Mouse (Mus musculus) heart, embryonic 13.5 days (tissue): ENCODE results near the gene Brsk1. TPM values are rescaled to one million over a fixed set of nuclear protein-coding genes. Genes with fewer than 3 reads are reported as not detected.

ENCODE experiments used
- ATAC-seq: fragments of 200-750 bp; cut with Nextera tagmentation; 2 replicates; pipeline ENCODE4 v1.8.0; 2017; ENCODE audit warnings: moderate TSS enrichment; ENCODE audit not compliant: insufficient number of reproducible peaks, low FRiP score, low TSS enrichment; ENCODE audit errors: extremely low read depth
- H3K27ac ChIP-seq: fragments of 300-500 bp; sonication (generic); replicated peaks from 2 replicates; pipeline ENCODE4 v1.5.1; 2015; ENCODE audit warnings: moderate library complexity, mild to moderate bottlenecking, inconsistent platforms
- H3K27me3 ChIP-seq: fragments of 300-500 bp; sonication (generic); replicated peaks from 2 replicates; pipeline ENCODE4 v1.6.1; 2015; ENCODE audit warnings: mild to moderate bottlenecking, inconsistent platforms
- H3K36me3 ChIP-seq: fragments of 300-500 bp; sonication (generic); 2 replicates; pipeline ENCODE4 v1.6.1; 2015; ENCODE audit warnings: mild to moderate bottlenecking, inconsistent platforms
- H3K4me1 ChIP-seq: fragments of 300-500 bp; sonication (generic); 2 replicates; pipeline ENCODE4 v1.6.1; 2015; ENCODE audit warnings: inconsistent platforms
- H3K4me2 ChIP-seq: fragments of 300-500 bp; sonication (generic); 2 replicates; pipeline ENCODE4 v1.6.1; 2015; ENCODE audit warnings: inconsistent platforms, mild to moderate bottlenecking, moderate library complexity
- H3K4me3 ChIP-seq: fragments of 300-500 bp; sonication (generic); 2 replicates; pipeline ENCODE4 v1.5.1; 2015; ENCODE audit warnings: moderate library complexity, mild to moderate bottlenecking, inconsistent platforms
- H3K9ac ChIP-seq: fragments of 300-500 bp; sonication (generic); 2 replicates; pipeline ENCODE4 v1.6.1; 2015; ENCODE audit warnings: inconsistent platforms, mild to moderate bottlenecking, moderate library complexity
- H3K9me3 ChIP-seq: fragments of 300-500 bp; sonication (generic); 2 replicates; pipeline ENCODE4 v1.6.1; 2016; ENCODE audit warnings: inconsistent platforms
- WGBS: fragments of 180-500 bp; shearing (Covaris S2); methylation state at CpG from one replicate; pipeline ENCODE4 v1.1.7; 2015; ENCODE audit warnings: mixed read lengths; 5-methylcytosine and 5-hydroxymethylcytosine counted together
- polyA plus RNA-seq: library from polyadenylated mRNA; unstranded; fragments of >200 nt; fragmentation: Nextera tagmentation; extraction: Ambion mirVana; gene quantifications from 2 replicates; pipeline ENCODE4 v1.2.1, GENCODE M21; 2015

The Brsk1 gene
- polyA plus RNA-seq, 1 experiment from 2014 or later = 0.91 TPM

DNA sequence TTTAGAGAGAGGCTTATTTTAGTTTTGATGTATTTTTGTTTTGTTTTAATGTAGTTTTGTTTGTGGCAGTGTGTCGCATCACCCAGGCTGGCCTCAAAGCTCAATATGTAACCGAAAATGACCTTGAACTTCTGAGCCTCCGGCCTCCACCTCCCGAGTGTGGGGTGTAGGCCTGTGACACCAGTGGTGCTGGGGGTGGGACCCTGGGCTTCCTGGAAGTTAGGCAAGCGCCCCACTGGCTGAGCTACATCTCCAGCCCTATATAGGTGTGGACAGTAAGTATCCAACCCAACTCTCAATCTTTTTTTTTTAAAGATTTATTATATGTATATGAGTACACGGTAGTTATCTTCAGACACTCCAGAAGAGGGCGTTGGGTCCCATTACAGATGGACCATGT is 12.8 kb downstream of the Brsk1 start:
- no peak for ATAC-seq
- no peaks in the 10 kb centered on the region for H3K9me3 ChIP-seq
- no peak overlapping the region for H3K27ac ChIP-seq
- no peak overlapping the region for H3K9ac ChIP-seq
- H3K36me3 ChIP-seq = peaks cover 86% of the 10 kb centered on the region
- no peak overlapping the region for H3K4me3 ChIP-seq
- 88% methylated on average over 7 of the region's 7 CpGs for WGBS
- H3K4me1 ChIP-seq = no peaks in the 10 kb centered on the region
- no peak overlapping the region for H3K4me2 ChIP-seq
- H3K27me3 ChIP-seq = no peaks in the 10 kb centered on the region

DNA sequence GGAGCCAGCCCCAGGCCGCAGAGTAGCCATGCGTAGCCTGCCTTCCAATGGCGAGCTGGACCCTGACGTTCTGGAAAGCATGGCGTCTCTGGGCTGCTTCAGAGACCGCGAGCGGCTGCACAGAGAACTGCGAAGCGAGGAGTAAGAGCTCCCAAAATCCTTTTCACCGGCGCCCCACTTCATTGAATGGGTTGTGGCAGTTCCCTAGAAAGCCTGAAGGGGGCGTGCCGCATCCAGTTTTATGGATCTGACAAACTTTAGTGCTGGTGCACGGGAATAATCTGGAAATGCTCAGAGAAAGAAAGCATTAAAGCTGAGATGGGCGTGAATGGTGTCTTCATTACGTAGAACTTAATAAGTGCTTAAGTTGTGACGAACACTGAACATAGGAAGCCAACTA is 14.7 kb downstream of the Brsk1 start:
- Histone ChIP-seq H3K4me2 (no peak overlapping the region), H3K9me3 (no peaks in the 10 kb centered on the region), H3K4me1 (no peaks in the 10 kb centered on the region), H3K27ac (no peak overlapping the region), H3K9ac (no peak overlapping the region), H3K4me3 (no peak overlapping the region), H3K27me3 (no peaks in the 10 kb centered on the region), H3K36me3 (peaks cover 86% of the 10 kb centered on the region)
- WGBS = 41% methylated on average over 18 of the region's 18 CpGs
- no peak for ATAC-seq

DNA sequence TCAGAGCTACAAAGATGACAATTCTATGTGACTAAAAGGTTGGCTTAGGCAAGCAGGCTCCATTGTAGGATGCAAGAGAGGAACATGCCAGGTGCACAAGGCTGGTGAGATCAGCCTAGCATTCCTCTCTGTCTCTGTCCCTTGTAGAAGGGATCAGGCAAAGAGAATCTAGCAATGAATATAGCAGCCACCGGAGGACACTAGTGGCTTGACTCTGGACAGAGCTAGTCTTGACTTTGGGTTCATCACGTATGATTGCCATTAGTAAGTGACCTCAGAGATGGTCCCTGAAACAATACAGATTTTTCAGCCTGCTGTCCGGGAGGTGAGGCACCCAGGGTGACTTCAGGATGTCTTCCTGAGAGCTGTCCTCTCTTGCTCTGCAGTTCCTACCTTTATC is 22.2 kb downstream of the Brsk1 start:
- Histone ChIP-seq H3K27ac (no peak overlapping the region), H3K9ac (no peak overlapping the region), H3K27me3 (no peaks in the 10 kb centered on the region), H3K4me2 (no peak overlapping the region), H3K9me3 (no peaks in the 10 kb centered on the region), H3K4me3 (no peak overlapping the region), H3K36me3 (peaks cover 89% of the 10 kb centered on the region), H3K4me1 (no peaks in the 10 kb centered on the region)
- no peak for ATAC-seq
- 72% methylated on average over 3 of the region's 3 CpGs for WGBS

DNA sequence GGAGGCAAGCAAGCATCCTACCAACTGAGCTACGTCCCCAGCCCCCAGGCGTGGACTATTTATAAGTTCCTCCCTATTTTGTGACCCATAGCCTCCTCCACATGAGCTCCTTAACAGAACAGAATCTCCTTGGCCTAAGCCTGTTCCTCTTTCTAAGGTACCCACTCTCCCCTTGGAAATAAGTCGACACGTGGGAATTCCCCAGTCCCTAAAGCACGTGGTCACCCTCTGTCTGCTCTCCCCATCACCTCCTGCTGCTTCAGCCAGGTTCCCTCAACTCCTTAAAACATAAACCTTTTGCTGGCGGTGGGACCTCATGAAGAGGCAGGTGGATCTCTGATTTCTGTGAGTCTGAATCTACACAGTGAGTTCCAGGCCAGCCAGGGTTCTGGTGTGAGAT is 26.6 kb downstream of the Brsk1 start:
- ATAC-seq = no peak
- WGBS = 54% methylated on average over 6 of the region's 6 CpGs
- Histone ChIP-seq H3K4me1 (no peaks in the 10 kb centered on the region), H3K9me3 (no peaks in the 10 kb centered on the region), H3K36me3 (peaks cover 51% of the 10 kb centered on the region), H3K9ac (no peak overlapping the region), H3K4me3 (no peak overlapping the region), H3K27me3 (no peaks in the 10 kb centered on the region), H3K27ac (no peak overlapping the region), H3K4me2 (no peak overlapping the region)

DNA sequence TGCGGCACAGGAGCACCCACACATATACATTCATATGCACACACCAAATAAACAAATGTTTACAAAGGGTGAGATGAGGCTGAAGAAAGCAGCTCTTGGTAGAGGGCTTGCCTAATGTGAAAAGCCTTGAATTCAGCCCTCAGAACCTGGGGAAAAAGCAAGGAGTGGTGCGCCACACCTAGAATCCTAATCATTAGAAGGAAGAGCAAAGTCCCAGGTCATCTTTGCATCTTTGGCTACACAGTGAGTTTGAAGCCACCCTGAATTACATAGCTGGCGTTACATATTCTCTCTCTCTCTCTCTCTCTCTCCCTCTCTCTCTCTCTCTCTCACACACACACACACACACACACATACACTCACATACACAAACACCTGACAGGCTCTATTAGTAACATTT is 28.9 kb downstream of the Brsk1 start:
- Histone ChIP-seq H3K4me1 (no peaks in the 10 kb centered on the region), H3K4me3 (no peak overlapping the region), H3K27ac (no peak overlapping the region), H3K36me3 (peaks cover 28% of the 10 kb centered on the region), H3K9ac (no peak overlapping the region), H3K9me3 (no peaks in the 10 kb centered on the region), H3K27me3 (0 out of 2 replicates have a peak, but pooled peaks cover 8% of the 10 kb centered on the region), H3K4me2 (no peak overlapping the region)
- ATAC-seq = no peak
- 84% methylated on average over 3 of the region's 3 CpGs for WGBS

DNA sequence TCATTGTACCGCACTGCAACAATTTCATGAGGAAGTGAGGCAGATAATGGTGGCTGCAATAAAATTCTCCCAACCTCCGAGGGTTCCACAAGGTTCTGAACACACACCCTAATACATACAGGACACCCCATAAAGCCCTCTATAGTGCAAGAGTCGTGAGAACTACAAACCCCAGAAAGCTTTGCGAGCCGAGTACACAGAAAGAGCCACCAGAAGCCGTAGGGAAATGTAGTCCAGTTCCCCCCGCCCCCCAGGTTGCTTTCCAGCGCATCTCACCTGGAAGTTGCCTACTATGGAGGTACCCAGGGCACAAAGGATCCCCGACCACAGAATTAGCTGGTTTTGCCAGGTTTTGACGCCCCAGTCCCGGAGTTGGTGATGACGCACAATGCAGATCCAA is 33.1 kb downstream of the Brsk1 start:
- Histone ChIP-seq H3K9ac (peak overlapping the region; percentile 56; the same call in 1 of the 2 replicates), H3K4me3 (peak overlapping the region; percentile 37), H3K36me3 (no peaks in the 10 kb centered on the region), H3K9me3 (no peaks in the 10 kb centered on the region), H3K4me2 (peak overlapping the region; percentile 65), H3K27ac (no peak overlapping the region), H3K27me3 (peaks cover 8% of the 10 kb centered on the region; the same call in 1 of the 2 replicates), H3K4me1 (no peaks in the 10 kb centered on the region)
- ATAC-seq = no peak
- 31% methylated on average over 12 of the region's 12 CpGs for WGBS

DNA sequence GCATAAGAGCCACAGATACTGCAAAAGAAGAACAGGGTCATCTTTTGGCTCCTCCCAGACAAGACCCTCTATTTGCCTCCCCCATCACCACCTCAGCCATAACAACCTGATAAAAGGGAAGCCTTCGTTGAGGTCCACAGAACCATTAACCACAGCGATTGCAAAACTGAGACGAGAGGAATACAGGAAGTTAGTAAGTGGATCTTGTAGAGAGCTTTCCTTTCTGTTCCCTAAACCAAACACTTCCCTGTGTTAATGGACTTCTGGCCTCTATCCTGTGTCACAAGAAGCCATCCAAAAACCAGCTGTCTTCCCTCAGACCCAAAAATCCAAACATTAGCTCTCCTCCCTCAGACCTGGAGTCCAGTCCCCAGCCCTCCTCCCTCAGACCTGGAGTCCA is 34.0 kb downstream of the Brsk1 start:
- no peaks in the 10 kb centered on the region for H3K4me1 ChIP-seq
- H3K36me3 ChIP-seq = no peaks in the 10 kb centered on the region
- H3K27me3 ChIP-seq = peaks cover 8% of the 10 kb centered on the region; the same call in 1 of the 2 replicates
- H3K9me3 ChIP-seq = no peaks in the 10 kb centered on the region
- no peak for ATAC-seq
- H3K27ac ChIP-seq = no peak overlapping the region
- 57% methylated on average over 3 of the region's 3 CpGs for WGBS
- H3K4me2 ChIP-seq = no peak overlapping the region
- no peak overlapping the region for H3K4me3 ChIP-seq
- H3K9ac ChIP-seq = no peak overlapping the region

DNA sequence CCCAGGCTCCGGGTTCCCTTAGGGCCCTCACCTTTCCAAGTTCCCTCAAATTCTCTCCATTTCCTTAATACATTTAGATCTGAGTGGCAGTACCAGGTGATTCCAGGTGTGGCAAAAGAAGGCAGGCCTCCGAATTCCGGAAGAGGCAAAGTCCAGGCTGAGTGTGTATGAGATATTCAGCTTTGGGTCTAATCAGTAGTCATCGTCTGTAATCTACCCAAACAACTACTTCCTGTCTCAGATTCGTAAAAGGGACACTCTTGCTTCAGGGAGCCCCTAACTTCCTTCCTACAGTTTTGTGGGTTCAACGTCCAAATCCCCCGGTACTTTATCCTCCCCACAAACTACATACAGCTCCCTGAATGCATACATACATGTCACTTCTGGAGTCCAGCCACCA is 34.8 kb downstream of the Brsk1 start, which contains the start of gene Tmem150b:
Gene Tmem150b, minus strand, starts transcription at position 81 of the 400 bp plus-strand sequence.
- WGBS = 60% methylated on average over 7 of the region's 7 CpGs
- peaks cover 3% of the 10 kb centered on the region; the same call in 1 of the 2 replicates for H3K9me3 ChIP-seq
- H3K27me3 ChIP-seq = peaks cover 8% of the 10 kb centered on the region; the same call in 1 of the 2 replicates
- no peaks in the 10 kb centered on the region for H3K4me1 ChIP-seq
- no peak within 1 kb of the TSS for H3K4me2 ChIP-seq
- H3K27ac ChIP-seq = no peak within 1 kb of the TSS
- no peak for ATAC-seq
- no peak within 1 kb of the TSS for H3K9ac ChIP-seq
- H3K4me3 ChIP-seq = no peak within 1 kb of the TSS
- no peaks in the 10 kb centered on the region for H3K36me3 ChIP-seq

DNA sequence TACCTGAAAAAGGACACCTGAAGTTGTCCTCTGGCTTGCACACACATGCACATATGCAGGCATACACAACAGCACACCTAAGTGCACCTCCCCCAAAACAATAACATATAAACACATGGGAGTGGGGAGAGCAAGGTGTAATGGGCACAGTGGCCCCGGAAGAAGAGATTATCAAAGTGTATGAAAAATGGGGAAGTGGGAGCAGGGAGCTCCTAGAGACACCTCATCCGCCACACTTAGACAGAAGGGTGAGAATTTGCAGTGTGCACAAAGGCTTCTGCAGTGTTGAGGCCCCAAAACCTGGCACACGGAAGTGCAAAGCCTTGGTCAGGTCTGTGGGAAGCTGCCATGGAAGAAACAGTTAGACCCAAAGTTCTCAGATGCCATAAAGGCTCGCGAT is 40.7 kb downstream of the Brsk1 start:
- ATAC-seq = no peak

DNA sequence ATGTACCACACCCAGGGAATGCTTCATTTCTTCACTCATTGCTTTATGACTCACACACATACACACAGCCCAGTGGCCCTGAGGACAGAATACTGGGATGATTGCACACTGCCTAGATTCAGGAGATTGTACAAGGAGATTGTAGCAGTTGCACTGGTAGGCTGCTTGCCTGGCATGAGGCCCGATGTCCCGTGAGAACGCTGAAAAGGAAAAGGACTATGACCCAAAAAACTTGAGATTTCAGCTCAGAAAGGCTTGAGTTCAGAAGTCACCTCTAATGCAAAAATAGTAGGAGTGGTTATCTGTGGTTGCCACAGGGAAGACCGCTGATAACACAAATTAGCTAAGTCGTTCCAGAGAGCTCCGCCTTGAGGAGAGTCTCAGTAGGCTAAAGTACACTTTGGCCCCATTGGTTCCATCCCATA is 42.6 kb downstream of the Brsk1 start:
- Histone ChIP-seq H3K4me3 (no peak overlapping the region), H3K9me3 (peaks cover 3% of the 10 kb centered on the region; the same call in 1 of the 2 replicates), H3K4me1 (no peaks in the 10 kb centered on the region), H3K27ac (no peak overlapping the region), H3K36me3 (no peaks in the 10 kb centered on the region), H3K9ac (no peak overlapping the region), H3K27me3 (0 out of 2 replicates have a peak, but pooled peaks cover 3% of the 10 kb centered on the region), H3K4me2 (no peak overlapping the region)
- 40% methylated on average over 6 of the region's 6 CpGs for WGBS
- ATAC-seq = no peak

More for the DNA sequence above, 40.7 kb downstream of the Brsk1 start:
- H3K4me2 ChIP-seq = no peak overlapping the region
- H3K27ac ChIP-seq = no peak overlapping the region
- no peak overlapping the region for H3K9ac ChIP-seq
- no peaks in the 10 kb centered on the region for H3K4me1 ChIP-seq
- no peaks in the 10 kb centered on the region for H3K36me3 ChIP-seq
- H3K4me3 ChIP-seq = no peak overlapping the region
- peaks cover 3% of the 10 kb centered on the region; the same call in 1 of the 2 replicates for H3K9me3 ChIP-seq
- WGBS = 70% methylated on average over 5 of the region's 5 CpGs
- 0 out of 2 replicates have a peak, but pooled peaks cover 3% of the 10 kb centered on the region for H3K27me3 ChIP-seq

DNA sequence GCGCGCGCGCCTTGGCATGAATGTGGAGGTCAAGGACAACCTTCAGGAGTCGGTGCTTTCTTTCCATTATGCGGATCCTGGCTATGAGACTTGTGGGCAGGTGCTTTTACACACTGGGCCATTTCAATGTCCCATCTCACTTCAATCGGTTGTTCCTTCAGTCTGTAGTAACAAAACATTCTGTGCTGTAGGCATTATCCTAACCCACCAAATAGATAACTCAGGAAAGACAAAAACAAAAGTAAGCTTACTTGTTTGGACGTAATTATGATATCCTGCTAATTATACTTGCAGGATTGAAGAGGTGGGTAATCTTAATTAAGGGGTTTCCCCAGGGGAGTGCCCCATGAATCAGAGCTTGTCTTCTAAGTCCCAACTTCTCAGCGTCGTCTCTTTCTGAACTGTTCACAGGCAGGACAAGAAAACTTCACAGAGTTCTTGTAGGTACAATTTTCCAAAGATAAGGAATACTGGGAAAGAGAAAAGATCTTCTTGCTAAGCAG is 48.7 kb downstream of the Brsk1 start:
- 49% methylated on average over 10 of the region's 10 CpGs for WGBS
- H3K4me1 ChIP-seq = peaks cover 38% of the 10 kb centered on the region
- H3K4me2 ChIP-seq = peak overlapping the region; percentile 87
- H3K27ac ChIP-seq = peak overlapping the region; percentile 62
- no peaks in the 10 kb centered on the region for H3K9me3 ChIP-seq
- H3K36me3 ChIP-seq = peaks cover 22% of the 10 kb centered on the region
- peak overlapping the region; percentile 79 for H3K4me3 ChIP-seq
- no peak for ATAC-seq
- peak overlapping the region; percentile 16 for H3K9ac ChIP-seq
- no peaks in the 10 kb centered on the region for H3K27me3 ChIP-seq
